Mouse (Mus musculus): Measurements from ENCODE around the gene Pdgfa.

The Pdgfa gene

DNA sequence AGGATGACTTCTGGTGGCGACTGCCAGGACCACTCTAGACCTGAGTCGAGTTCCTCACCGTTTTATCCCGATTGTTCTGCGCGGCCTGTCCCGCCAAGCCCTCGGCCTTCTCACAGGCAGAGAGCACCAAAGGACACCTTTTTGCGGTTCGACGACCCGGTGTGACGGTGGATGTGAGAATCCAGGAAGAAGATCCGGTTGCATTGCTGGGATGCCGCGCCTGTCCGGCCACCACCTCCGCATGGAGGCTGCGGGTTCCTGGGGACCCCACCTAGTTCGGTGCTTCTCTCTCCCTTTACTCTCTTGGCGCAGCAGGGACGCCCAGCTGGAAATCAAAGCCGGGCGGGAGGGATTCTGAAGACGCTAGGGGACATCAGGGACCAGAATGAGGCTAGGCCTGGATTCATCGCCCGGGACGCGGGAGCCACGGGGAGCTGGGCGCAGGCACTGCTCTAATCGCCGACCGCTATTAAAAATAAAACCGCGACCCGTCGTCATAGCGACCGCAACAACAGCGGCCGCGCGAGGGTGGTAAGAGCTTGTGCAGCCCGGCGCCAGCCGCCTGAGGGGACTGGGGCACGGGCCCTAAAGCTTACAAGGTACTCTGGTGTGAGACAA lies at the start of gene Pdgfa:
Pdgfa (minus strand) TSS at position 200 of the 618 bp plus-strand sequence.
- no peak for DNase-seq (ENCODE audit: low spot score)

DNA sequence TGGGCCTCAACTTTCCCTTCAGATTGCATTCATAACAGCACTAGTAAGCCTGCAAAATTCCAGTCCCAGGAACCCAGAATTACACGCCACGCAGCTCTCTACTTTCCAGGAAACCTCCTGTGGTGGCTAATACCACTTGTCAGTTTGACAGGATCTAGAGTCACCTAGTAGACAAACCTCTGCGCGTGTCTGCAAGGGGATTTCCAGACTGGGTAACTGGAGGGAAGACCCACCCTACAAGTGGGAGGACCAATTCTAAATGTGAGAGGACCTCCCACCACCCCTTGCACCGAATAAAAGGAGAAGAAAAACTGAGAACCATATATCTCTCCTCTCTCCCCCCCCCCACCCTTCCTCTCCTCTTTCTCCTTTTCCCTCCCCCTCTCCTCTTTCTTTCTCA lies 49.5 kb upstream of the Pdgfa start:
- DNase-seq (ENCODE audit: low spot score), result no peak

DNA sequence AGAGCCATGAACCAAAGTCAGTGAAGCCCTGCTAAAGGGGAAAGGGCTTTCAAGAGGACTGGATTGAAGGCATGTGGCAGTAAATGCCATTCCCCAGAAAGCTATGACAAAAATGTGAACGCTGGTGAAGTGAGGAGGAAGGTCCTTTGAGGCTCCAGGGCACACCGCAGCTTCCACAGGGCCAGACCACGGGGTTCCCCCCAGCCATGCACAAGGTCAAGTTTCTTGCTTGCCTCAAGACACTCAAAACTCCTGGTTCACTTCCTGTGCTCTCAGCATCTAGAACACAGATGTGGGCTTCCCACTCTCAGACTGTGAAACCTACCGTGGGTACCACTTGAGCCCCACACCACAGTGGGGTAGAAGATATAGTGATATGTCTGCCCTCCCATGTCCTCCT lies 46.4 kb upstream of the Pdgfa start:
- no peak for DNase-seq (ENCODE audit: low spot score)

DNA sequence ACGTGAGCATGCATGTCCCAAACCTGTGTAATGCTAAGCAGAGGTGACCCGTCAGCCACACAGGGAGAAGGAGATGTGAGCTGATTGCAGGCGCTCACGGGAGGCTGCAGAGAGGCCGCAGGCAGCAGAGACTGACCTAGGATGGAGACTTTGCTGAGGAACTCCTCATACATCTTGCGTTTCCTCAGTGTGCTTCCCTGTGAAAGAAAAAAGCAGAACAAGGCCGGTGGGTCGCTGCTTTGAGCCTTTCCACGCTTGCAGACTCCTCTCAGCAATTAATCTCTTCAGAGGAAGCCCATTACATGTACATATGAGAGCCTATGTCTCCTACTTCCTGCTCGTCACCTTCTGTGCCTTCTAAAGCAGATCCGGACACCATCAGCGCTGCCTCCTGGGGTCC lies 45.1 kb upstream of the Pdgfa start:
- no peak for DNase-seq (ENCODE audit: low spot score)

DNA sequence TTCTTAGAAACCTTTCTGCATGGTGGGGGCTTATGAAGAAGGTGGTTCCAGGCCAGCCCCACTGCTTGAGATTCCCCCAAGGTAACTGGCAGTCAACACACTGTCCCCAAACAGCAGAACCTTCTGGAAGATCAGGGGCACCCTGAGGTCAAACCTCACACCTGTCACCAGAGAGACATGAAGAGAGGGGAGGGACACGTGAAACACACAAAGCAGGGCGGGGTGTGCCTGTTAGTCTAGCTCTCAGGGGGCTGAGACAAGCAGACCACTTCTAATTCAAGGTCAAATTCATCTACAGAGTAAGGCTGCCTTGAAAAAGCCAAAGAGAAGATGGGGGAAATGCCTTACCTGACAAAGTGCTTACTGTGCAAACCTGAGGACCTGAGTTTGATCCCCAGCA lies 38.0 kb upstream of the Pdgfa start:
- DNase-seq (ENCODE audit: low spot score), result no peak

DNA sequence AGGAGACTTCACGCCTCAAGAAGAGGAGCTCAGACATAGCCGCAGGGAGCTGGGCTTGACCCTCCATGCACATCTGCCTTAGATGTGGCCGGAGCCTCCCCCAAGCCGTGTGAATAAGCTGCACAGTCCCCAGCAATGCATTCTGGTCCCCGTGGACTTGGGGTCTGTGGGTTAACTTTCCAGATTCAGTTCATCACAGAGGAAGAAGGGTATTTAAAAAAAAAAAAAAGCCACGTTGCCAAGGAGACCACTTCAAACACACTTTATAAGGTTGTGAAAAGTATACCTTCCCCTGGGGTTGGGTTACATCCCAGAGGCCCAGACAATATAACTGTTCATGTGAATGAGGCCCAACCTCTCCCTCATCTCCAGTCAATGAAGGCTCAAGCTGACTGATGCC lies 37.6 kb upstream of the Pdgfa start:
- DNase-seq (ENCODE audit: low spot score), result no peak

DNA sequence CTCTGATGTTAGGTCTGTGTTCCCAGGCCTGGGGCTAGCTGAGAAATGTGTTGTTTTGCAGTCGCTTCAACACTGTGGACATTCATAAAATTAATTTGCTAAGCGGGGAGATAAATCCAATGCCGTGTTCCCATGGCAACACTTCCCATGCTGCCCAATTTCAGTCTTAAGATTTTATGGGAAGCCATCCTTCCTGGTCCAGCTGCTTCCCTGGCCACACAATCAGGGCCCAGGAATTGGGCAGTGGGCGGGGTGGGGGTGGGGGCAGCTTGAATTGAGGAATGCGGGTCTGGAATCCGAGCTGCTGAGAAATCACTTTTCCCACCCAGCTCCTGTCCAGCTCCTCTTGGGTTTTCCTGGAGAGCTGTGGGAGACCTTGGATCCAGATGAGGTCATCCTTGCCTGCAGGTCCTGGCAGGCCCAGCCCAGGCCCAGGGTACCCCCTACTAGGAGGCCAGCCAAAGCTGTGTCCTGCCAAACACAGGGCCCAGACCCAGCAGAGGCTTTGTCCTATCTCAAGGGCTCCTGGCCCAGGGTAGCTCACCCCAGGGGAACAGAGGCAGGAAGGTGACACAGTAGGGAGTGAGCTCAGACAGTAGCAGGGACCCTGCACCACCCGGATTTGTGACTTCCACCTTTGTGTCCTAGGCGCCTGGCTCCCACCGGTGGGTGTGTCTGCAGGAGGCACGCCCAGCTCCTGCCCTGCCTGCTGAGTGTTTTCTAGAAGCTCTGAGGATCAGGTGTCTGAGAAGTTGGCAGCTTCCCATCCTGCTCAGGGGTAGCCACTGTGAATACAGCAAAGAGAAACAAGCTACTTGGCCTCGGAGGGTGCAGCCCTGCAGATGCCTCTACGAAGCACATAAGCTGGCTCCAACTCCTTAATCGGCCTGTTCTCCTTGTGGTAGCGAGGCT lies 36.5 kb upstream of the Pdgfa start:
- no peak for DNase-seq (ENCODE audit: low spot score)

DNA sequence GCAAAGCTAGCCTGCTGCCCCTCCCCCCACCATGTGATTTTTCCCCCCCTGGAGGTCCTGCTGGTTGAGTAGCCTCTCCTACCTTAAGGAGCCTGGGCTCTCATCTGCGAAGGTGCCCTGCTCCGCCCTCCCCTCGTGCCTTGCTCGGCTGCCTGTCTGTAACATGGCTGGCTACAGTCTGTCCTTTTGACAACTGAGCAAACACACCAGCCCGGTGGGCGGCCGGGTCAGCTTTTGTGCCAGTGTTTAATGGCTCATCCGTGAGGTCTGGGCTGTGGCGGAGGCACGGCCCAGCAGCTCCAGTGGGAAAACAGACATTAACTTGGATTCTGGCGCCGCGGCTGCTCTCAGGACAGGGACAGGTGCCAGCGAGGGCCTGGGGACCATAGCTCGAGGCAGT lies 30.4 kb upstream of the Pdgfa start:
- DNase-seq (ENCODE audit: low spot score), result no peak

DNA sequence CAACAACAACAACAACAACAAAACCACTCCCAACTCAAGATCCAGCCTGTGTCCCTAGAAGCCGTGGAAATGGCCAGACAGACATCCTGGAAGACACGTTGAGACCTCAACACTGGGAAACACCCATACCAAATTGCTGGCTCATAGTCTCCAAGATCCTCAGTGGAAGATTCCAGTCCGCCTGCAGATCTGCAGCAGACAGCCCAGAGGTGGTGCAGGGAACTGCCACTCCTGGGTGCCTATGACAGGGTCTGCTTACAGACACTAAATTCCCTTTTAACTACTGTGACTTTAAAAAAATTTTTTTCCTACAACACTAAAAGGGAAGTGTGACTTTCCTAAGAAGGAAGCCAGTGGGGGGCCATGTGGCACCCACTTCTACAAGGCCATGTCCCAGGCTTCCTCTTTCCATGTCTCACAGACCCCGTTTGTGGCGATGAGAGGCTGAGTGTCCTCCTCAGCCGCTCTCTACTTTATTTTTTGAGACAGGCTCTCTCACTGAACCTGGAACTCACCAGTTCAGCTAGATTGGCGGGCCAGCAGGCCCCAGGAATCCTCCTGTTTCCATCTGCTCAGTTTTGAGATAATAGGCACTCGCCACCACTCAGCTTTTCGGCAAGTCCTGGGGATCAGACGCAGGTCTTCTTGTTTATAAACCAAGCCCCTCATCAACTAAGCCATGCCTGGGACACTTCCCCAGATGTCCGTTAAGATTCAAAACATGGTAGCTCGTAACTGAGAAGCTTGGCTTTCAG lies 27.4 kb upstream of the Pdgfa start:
- no peak for DNase-seq (ENCODE audit: low spot score)

DNA sequence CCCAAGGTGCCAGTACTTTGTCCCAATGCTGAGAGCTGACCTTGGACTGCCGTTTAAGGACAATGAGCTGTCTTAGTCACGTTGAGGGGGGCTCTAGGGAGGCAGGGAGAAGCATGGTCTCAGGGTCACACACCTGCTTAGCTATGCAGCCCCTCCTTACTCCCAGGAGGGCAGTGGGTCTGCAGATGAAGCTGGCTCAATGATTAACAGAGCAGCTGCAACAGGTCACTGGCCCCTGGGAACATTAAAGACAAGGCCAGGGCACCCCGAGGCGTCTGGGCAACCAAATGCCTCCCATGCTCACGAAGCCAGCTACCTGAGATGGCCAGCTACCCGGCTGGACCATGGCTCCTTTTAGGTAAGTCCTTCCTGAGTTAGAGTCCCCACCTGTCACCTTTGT lies 23.4 kb upstream of the Pdgfa start:
- DNase-seq (ENCODE audit: low spot score), result no peak

DNA sequence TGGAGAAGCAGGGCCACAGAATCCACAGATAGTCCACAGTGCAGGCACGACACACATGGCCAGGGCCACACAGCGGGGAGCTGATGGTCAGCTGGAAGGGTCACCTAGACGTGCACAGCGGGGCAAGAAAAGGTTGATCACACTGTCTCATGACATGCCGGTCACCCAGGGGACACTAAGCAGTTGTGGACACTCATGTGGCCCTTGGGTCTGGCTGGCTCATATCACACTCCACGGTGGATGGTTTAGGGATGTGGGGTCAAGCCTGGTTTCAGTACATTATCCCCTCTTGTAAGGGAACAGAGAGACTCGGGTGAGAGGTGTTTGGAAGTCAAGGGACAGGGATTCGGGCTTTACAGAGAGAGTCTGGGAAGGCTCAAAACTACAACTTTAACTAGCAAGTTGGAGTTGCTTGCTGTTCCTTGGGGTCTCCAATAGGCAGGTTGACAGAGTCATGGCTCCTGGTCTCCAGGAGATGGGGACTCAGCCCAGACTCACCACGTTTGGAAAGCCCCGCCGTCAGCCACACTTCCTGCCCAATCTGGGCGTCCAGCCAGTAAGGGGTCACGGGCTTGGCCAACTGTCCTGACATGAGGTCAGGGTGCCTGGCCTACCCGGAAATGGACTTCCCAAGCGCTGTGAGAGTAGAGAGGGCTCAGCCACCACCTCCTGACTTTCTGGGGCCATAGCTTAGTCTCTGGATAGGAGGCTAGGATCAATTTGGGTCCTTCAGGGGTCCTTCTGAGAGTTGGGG lies 20.4 kb upstream of the Pdgfa start:
- no peak for DNase-seq (ENCODE audit: low spot score)

DNA sequence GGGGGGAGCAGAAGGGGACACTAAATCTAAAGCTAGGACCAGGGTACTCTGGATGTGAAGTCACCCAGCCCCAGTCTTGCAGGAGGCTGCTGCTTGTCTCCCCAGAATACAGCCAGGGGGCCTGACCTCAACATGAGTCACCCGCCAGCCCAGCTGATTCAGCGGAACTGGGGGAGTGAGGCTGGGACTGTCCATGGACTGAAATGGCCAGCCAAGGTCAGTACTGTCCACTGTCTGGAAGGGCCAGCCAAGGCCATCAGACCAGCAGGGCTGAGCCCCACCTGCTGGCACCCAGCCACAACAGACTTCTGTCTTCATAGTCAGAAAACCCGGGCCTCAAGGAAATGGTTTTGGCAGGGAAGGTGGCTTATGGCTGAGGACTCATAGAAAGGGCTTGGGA lies 17.9 kb upstream of the Pdgfa start:
- DNase-seq (ENCODE audit: low spot score), result no peak

DNA sequence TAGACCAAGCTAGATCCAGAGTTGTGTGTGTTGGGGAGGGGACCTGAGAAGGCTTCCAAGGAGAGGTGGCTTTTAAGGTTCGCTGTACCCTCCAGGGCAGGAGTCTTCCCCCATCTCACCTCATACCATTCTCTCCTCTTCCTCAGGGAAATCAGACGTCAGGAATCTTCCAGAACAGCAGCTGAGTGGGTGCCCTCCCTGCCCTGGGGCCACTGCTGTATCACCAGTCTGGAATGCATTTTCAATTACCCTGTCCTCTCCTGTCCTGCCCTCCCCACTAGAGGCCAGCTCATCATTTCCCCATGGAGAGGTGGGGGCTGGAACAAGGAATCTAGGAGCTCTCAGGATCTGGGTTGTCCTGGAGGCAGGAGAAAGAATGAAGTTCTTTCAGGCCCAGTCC lies 13.5 kb upstream of the Pdgfa start:
- no peak for DNase-seq (ENCODE audit: low spot score)

DNA sequence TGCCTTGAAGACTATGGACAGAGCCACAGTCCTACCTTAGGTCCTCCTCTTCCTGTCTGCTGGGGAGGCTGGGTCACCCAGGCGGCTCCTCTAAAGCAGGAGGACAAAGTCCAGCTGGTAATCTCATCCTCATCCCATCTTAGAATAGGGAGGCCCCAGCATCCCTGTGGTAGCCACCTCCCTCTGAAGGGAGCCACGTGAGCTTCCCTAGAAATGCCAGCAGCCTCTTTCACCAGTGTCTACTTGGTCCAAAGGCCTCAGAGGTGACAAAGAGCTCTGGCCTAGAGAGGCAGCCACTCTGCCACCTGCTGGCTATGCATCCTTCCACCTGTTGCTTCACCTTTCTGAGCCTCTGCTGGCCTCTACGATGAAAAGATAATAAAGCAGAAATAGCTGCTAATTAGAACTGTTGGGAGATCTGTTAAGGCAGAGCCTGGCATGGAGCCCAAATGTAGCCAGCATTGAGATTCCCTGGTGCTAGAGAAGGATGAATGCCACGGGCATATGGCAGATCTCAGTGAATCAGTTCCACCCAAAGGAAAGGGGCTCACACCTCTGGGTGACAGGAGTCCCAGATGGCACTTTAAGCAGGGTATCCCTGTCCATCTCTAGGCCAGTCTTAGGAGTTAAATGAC lies 10.1 kb upstream of the Pdgfa start:
- no peak for DNase-seq (ENCODE audit: low spot score)

DNA sequence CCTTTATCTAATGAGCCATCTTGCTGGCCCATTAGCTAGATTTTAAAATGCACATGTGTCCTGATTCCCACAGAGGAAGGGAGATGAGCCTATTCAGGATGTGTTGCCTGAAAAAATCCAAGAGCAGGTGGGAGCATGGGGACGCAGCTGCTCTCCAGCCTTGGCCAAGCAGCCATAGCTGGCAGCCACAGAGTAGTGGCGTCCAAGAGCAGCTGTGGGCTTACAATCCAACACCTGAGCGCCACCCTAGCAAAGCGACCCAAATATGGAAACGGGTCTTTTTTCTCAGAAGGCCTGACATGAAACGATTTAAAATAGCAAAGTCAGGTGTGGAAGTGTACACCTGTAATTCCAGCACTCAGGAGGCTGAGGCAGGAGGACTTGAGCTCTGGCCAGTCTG lies 7.4 kb upstream of the Pdgfa start:
- no peak for DNase-seq (ENCODE audit: low spot score)

DNA sequence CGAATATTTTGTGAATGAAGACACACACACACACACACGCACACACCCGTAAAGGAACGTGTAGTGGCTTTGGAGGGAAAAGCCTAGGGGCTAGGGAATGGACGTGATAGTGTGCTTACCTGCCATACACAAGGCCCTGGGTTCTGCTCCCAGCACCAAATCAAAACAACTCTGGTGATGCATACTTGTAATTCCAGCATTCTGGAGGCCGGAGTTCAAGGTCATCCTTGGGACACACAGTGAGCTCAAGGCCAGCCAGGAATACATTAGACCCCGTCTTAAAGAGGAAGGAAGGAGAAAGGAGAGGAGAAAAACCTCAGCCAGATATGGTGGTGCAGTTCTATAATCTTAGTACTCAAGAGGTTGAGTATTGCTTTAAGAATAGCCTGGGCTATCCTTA lies 2.5 kb upstream of the Pdgfa start:
- DNase-seq (ENCODE audit: low spot score), result no peak

DNA sequence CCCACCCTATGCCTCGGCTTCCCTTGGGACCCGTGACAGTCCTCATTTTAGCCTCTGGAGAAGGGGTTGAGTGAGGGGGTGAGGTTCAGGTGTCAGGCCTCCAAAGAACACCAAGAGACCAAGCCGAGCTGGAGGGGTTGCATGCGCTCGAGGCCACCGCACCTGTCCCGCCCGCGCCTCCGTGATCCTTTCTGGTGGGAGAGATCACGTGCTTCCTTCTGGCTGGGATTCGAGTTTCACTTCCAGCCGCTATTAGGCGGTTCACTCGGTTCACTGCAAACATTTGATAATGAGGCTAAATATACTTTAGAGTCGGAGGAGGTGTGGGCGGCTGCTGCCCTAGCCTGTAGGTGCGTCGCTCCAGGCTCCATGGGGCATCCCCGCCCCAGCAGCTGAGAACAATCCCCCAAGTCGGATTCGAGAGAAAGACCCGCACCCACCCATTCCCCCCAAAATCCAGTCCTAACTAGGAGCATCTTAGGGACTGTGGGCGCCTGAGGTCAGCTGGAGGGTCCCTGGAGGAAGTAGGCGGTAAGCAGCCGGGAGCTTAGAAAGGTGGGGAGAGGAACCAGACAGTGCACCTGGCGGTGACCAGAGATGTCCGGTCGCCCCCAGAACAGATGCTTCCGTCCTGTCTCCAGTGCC lies 888 bp upstream of the Pdgfa start:
- no peak for DNase-seq (ENCODE audit: low spot score)

DNA sequence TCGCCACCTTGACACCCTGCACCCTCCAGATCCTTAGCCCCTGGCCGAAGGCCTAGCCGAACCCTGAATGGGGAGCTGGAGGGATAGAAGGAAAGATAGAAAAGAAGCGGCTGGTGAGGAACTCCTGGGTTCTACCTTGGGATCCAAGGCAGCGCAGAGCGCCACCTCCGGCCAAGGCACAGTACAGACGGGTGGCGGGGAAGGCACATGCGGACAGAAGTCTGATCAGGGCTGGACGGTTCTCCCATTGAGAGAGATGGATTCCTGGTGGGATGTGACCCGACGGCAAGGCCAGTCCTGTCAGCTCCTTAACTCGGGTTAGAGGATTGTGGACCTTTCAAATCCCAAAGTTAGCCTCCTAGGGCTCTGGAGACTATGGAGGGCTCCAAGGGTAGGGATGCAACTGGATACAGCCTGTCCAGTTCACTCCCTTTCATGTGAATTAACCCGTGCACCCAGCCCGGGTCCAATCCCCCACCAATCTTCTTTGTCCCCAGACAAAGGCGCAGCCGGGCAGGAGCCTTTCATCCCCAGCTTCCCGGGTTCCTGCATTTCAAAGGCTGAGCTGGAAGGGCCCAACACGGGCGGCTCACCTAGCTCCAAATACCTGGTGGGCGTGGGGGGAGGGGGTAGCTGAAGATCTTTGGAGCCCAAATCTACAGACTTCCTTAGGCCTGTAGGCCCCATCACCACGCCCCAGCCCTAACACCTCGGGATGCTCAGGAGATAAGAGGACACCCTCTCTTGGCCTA lies 672 bp downstream of the Pdgfa start:
- no peak for DNase-seq (ENCODE audit: low spot score)

DNA sequence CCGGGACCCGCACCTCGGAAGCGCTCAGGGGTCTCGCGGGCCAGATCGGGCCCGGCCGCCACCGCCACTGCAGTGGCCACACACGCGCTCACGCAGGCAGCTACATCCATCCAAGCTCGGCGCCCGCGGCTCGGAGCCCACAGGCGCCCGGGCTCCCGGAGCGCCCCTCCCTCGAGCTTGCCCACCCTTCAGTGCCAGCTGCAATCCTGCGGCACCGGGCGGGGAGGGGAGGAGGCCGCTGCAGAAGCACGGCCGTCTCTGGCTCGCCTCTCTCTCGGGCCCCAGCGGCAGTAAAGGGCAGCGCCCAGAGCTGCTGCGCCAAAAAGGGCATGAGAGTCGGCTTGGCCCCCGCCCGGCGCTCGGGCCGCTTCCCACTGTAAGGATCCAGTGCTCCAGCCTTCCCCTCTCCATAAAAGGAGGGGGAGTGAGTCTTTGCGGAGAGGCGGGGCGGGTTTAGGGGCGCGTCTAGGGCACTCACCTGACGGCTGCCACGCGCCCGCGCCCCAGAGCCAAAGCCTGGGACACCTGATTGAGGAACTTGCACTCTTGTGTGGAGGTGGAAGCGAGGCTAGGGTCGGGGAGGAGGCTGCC lies 1.4 kb downstream of the Pdgfa start:
- no peak for DNase-seq (ENCODE audit: low spot score)
